Mouse (Mus musculus) liver, embryonic 15.5 days (tissue): ENCODE measurements at regions not wholly inside any gene's neighbourhood (a gene's known extent, or its start where the extent isn't known, plus 50 kb on each side); places are given as distances from the start of the nearest gene placed in this dataset.

Experiments used
- ATAC-seq: fragments of 200-750 bp; cut with Nextera tagmentation; 2 replicates; pipeline ENCODE4 v1.8.0; 2017; ENCODE audit warnings: moderate number of reproducible peaks, mild to moderate bottlenecking, moderate library complexity; ENCODE audit not compliant: insufficient read depth
- H3K27ac ChIP-seq: fragments of 300-500 bp; sonication (generic); replicated peaks from 2 replicates; pipeline ENCODE4 v1.5.1; 2015; ENCODE audit warnings: mild to moderate bottlenecking, inconsistent platforms
- H3K27me3 ChIP-seq: fragments of 300-500 bp; sonication (generic); 2 replicates; pipeline ENCODE4 v1.6.1; 2015; ENCODE audit warnings: mild to moderate bottlenecking, inconsistent platforms
- H3K36me3 ChIP-seq: fragments of 300-500 bp; sonication (generic); replicated peaks from 2 replicates; pipeline ENCODE4 v1.6.1; 2015; ENCODE audit warnings: moderate library complexity, mild to moderate bottlenecking, inconsistent platforms
- H3K4me1 ChIP-seq: fragments of 300-500 bp; sonication (generic); replicated peaks from 2 replicates; pipeline ENCODE4 v1.6.1; 2015; ENCODE audit warnings: inconsistent platforms
- H3K4me2 ChIP-seq: fragments of 300-500 bp; sonication (generic); 2 replicates; pipeline ENCODE4 v1.6.1; 2015; ENCODE audit warnings: moderate library complexity, mild to moderate bottlenecking, inconsistent platforms
- H3K4me3 ChIP-seq: fragments of 300-500 bp; sonication (generic); replicated peaks from 2 replicates; pipeline ENCODE4 v1.5.1; 2015; ENCODE audit warnings: mild to moderate bottlenecking, inconsistent platforms
- H3K9ac ChIP-seq: fragments of 300-500 bp; sonication (generic); 2 replicates; pipeline ENCODE4 v1.6.1; 2015; ENCODE audit warnings: moderate library complexity, mild to moderate bottlenecking, inconsistent platforms
- H3K9me3 ChIP-seq: fragments of 300-500 bp; sonication (generic); replicated peaks from 2 replicates; pipeline ENCODE4 v1.6.1; 2016; ENCODE audit warnings: inconsistent platforms
- WGBS: fragments of 180-500 bp; shearing (Covaris S2); methylation state at CpG from one replicate; pipeline ENCODE4 v1.1.7; 2015; ENCODE audit warnings: mixed read lengths; ENCODE audit not compliant: insufficient replicate concordance; 5-methylcytosine and 5-hydroxymethylcytosine counted together

- Histone ChIP-seq H3K36me3 (no peaks in the 10 kb centered on the region), H3K4me3 (no peak overlapping the region), H3K4me2 (no peak overlapping the region), H3K27ac (no peak overlapping the region), H3K9me3 (no peaks in the 10 kb centered on the region), H3K27me3 (no peaks in the 10 kb centered on the region), H3K4me1 (peaks cover 3% of the 10 kb centered on the region), H3K9ac (no peak overlapping the region)
- whole genome bisulfite sequencing, result 65% methylated on average over 2 of the region's 2 CpGs
- no peak for ATAC-seq
Measured at GRCm38 (mm10) chr6:54754810-54755209, 61.9 kb upstream of the Znrf2 start.

GRCm38 (mm10) chr6:54757511-54757911 is 59.2 kb upstream of the Znrf2 start:
- ATAC-seq, result no peak

DNA sequence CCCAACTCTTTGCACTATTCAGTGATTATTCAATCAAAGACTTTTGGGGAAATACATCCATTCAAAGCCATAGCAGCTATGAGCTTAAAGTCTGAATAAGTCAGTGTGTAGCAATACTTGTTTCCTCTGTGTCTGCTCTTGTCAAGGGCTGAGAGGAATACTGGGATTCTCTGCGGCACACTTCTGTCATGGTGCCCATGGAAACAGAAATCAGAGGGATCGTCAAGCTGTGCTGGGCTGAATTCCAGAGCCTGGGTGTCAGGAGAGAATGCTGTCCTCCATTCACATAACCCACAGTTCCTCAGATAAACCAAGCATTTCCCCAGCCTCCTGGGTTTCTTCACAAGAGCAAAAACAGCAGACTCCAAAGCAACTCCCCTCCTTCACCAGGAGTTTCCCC is 58.6 kb upstream of the Znrf2 start:
- no peak for ATAC-seq
- no peaks in the 10 kb centered on the region; the same call in 1 of the 2 replicates for H3K27me3 ChIP-seq
- no peaks in the 10 kb centered on the region for H3K36me3 ChIP-seq
- 56% methylated on average over 2 of the region's 2 CpGs for WGBS
- H3K4me2 ChIP-seq, result no peak overlapping the region
- H3K27ac ChIP-seq, result no peak overlapping the region
- H3K9me3 ChIP-seq, result no peaks in the 10 kb centered on the region
- H3K4me3 ChIP-seq, result no peak overlapping the region
- peaks cover 5% of the 10 kb centered on the region for H3K4me1 ChIP-seq
- no peak overlapping the region for H3K9ac ChIP-seq

More at GRCm38 (mm10) chr6:54757511-54757911, 59.2 kb upstream of the Znrf2 start:
- Histone ChIP-seq H3K9ac (no peak overlapping the region), H3K4me2 (no peak overlapping the region), H3K27me3 (no peaks in the 10 kb centered on the region; the same call in 1 of the 2 replicates), H3K36me3 (no peaks in the 10 kb centered on the region), H3K27ac (no peak overlapping the region), H3K4me1 (peaks cover 5% of the 10 kb centered on the region), H3K4me3 (no peak overlapping the region), H3K9me3 (no peaks in the 10 kb centered on the region)
- WGBS, result 59% methylated on average over 5 of the region's 5 CpGs

GRCm38 (mm10) chr6:54759263-54759662 is 57.5 kb upstream of the Znrf2 start:
- Histone ChIP-seq H3K4me1 (peaks cover 5% of the 10 kb centered on the region), H3K9ac (no peak overlapping the region), H3K9me3 (no peaks in the 10 kb centered on the region), H3K36me3 (no peaks in the 10 kb centered on the region), H3K4me2 (no peak overlapping the region; the same call in 1 of the 2 replicates), H3K4me3 (no peak overlapping the region), H3K27me3 (no peaks in the 10 kb centered on the region; the same call in 1 of the 2 replicates), H3K27ac (no peak overlapping the region)
- 50% methylated on average over 8 of the region's 8 CpGs for WGBS
- no peak for ATAC-seq

GRCm38 (mm10) chr6:54759942-54760498 is 56.7 kb upstream of the Znrf2 start:
- no peak overlapping the region for H3K4me3 ChIP-seq
- no peak overlapping the region for H3K27ac ChIP-seq
- H3K36me3 ChIP-seq, result no peaks in the 10 kb centered on the region
- no peak for ATAC-seq
- peaks cover 5% of the 10 kb centered on the region for H3K4me1 ChIP-seq
- no peaks in the 10 kb centered on the region; the same call in 1 of the 2 replicates for H3K27me3 ChIP-seq
- peak overlapping the region; percentile 52 for H3K4me2 ChIP-seq
- H3K9me3 ChIP-seq, result no peaks in the 10 kb centered on the region
- 7% methylated on average over 11 of the region's 11 CpGs for WGBS
- no peak overlapping the region for H3K9ac ChIP-seq

DNA sequence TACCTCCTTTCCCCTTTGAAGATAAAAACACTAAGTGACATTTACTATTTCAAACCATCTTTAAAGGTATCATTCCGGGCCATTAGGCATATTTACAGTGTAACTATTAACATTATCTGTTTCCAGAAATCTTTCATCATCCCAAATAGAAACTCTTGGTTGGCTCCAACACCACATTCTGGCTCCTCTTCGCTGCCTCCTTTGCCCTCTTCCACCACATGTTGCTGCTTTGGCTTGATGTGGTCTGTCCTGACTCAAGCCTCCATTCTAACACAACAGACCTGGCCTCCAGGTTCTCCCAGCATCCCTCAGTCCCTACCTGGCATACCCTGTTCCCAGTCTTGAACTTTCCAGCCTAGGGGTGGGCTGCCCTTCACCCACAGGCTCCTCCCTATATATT is 56.2 kb upstream of the Znrf2 start:
- Histone ChIP-seq H3K27ac (no peak overlapping the region), H3K4me2 (no peak overlapping the region), H3K9me3 (no peaks in the 10 kb centered on the region), H3K9ac (no peak overlapping the region), H3K4me3 (no peak overlapping the region), H3K36me3 (no peaks in the 10 kb centered on the region), H3K4me1 (peaks cover 5% of the 10 kb centered on the region), H3K27me3 (no peaks in the 10 kb centered on the region; the same call in 1 of the 2 replicates)
- 59% methylated on average over 2 of the region's 2 CpGs for WGBS
- no peak for ATAC-seq

DNA sequence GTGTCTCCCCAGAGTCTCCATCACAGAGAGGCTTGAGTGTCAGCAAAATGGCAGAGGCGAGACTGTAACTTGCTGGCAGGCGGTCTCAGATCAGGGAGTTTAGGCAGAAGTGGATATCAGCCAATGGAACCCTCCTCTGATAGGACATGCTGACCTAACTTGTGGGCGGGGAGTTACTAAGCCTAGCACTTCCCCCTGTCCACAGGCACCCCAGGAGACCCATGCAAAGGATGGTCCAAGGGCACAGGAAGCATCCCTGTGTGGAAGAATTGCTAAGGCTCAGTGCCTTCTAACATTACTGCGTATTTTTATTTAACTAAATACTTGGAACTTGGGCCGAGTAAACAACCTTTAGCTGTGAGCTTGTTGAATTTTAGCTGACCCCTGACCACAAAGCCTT is 54.7 kb upstream of the Znrf2 start:
- ATAC-seq, result 0 out of 2 replicates have a peak, but pooled peaks have one; percentile 28
- Histone ChIP-seq H3K4me3 (no peak overlapping the region), H3K4me1 (peaks cover 5% of the 10 kb centered on the region), H3K4me2 (no peak overlapping the region), H3K9me3 (no peaks in the 10 kb centered on the region), H3K27me3 (no peaks in the 10 kb centered on the region; the same call in 1 of the 2 replicates), H3K9ac (no peak overlapping the region), H3K36me3 (no peaks in the 10 kb centered on the region), H3K27ac (no peak overlapping the region)
- 50% methylated on average over 5 of the region's 5 CpGs for WGBS

DNA sequence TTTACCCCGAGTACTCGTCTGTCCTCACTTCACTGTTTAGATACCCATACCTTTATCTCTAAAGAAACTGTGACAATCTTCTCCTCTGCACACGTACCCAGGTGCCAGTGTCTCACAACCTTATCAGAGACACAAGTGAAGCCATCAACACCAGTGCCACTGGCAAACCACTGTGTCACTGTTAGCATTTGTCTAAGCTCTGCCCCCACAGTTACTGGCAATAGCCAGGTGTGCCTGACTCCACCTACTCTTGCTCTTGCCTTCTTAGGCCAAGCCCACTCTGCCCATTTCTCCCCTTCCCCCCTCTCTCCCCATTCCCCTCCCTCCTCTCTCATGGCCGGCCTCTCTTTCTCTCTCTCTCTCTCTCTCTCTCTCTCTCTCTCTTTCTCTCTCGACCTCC is 54.2 kb upstream of the Znrf2 start:
- no peak overlapping the region for H3K27ac ChIP-seq

DNA sequence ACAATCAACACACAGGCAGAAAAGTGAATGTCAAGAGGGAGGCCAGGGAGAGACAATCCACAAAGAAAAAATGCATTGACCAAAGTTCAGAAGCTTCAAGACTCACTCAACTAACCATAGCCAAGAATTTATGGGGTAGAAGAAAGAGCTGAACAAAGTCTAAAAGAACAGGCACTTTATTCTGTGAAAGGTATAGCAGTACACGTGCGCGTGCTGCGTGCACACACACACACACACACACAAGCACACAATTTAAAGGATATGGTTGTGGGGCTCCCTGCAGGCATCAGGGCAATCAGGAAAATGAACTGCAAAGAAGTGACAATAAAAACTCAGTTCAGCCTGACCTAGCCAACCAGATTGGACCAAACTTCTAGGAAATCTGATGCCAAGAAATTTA is 53.0 kb upstream of the Znrf2 start:
- Histone ChIP-seq H3K9me3 (no peaks in the 10 kb centered on the region), H3K4me3 (no peak overlapping the region), H3K36me3 (no peaks in the 10 kb centered on the region), H3K4me2 (no peak overlapping the region), H3K4me1 (peaks cover 5% of the 10 kb centered on the region), H3K27me3 (no peaks in the 10 kb centered on the region; the same call in 1 of the 2 replicates), H3K27ac (no peak overlapping the region), H3K9ac (no peak overlapping the region)
- ATAC-seq, result no peak
- 85% methylated on average over 4 of the region's 4 CpGs for WGBS

More for the DNA sequence above, 54.2 kb upstream of the Znrf2 start:
- 17% methylated on average over 5 of the region's 5 CpGs for WGBS
- ATAC-seq, result no peak; the same call in 1 of the 2 replicates
- Histone ChIP-seq H3K4me3 (no peak overlapping the region), H3K36me3 (no peaks in the 10 kb centered on the region), H3K9ac (no peak overlapping the region), H3K4me1 (peaks cover 5% of the 10 kb centered on the region), H3K27me3 (no peaks in the 10 kb centered on the region; the same call in 1 of the 2 replicates), H3K9me3 (no peaks in the 10 kb centered on the region), H3K4me2 (no peak overlapping the region)

DNA sequence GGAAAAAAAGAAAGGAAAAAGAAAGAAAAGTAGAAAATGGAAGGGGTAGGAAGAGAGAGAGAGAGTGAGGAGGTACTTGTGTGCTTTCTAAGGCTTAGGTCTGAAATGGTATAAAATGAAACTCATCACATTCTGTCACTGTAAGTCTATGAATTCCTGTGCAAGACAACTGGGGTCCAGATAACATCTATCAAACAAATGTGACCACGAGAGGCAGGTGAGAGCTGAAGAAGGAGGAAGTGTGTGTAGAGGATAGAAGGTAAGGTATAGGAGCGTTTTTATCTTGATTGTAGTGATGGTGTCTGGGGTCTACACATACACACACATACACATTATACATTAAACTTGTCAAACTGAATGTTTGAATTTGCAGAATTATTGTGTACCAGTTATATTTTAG is 51.0 kb upstream of the Znrf2 start:
- H3K27ac ChIP-seq, result no peak overlapping the region
- no peaks in the 10 kb centered on the region for H3K9me3 ChIP-seq
- ATAC-seq, result no peak
- WGBS, result 37% methylated on average over 2 of the region's 2 CpGs
- peaks cover 5% of the 10 kb centered on the region; the same call in 1 of the 2 replicates for H3K4me1 ChIP-seq
- no peaks in the 10 kb centered on the region for H3K36me3 ChIP-seq
- no peaks in the 10 kb centered on the region; the same call in 1 of the 2 replicates for H3K27me3 ChIP-seq
- H3K4me3 ChIP-seq, result no peak overlapping the region
- no peak overlapping the region for H3K4me2 ChIP-seq
- H3K9ac ChIP-seq, result no peak overlapping the region

- no peak overlapping the region for H3K9ac ChIP-seq
- no peak for ATAC-seq
Measured at GRCm38 (mm10) chr6:54766485-54767112, 50.1 kb upstream of the Znrf2 start.

More at GRCm38 (mm10) chr6:54766485-54767112, 50.1 kb upstream of the Znrf2 start:
- Histone ChIP-seq H3K27me3 (no peaks in the 10 kb centered on the region), H3K27ac (no peak overlapping the region), H3K4me3 (no peak overlapping the region), H3K4me1 (peaks cover 5% of the 10 kb centered on the region; the same call in 1 of the 2 replicates), H3K36me3 (no peaks in the 10 kb centered on the region), H3K9me3 (no peaks in the 10 kb centered on the region), H3K4me2 (no peak overlapping the region)
- WGBS, result 58% methylated on average over 5 of the region's 5 CpGs
